Mouse (Mus musculus): Measurements from ENCODE around the gene Tube1.
"Not testable (repeated sequence)": the region's sequence is repeated elsewhere in the genome, so short reads cannot be mapped to it uniquely, and the experiment has no call there.

The Tube1 gene

GRCm38 (mm10) chr10:39169642-39170041, 35.9 kb downstream of the Tube1 start:
- no peak for DNase-seq (ENCODE audit: low spot score)

GRCm38 (mm10) chr10:39170181-39170580, 36.4 kb downstream of the Tube1 start:
- peak; percentile 76 for DNase-seq (ENCODE audit: low spot score)

- no peak for DNase-seq (ENCODE audit: low spot score)
Measured at GRCm38 (mm10) chr10:39170706-39171105, 36.9 kb downstream of the Tube1 start.

- peak; percentile 89 for DNase-seq (ENCODE audit: low spot score)
Measured at GRCm38 (mm10) chr10:39171134-39171533, 37.4 kb downstream of the Tube1 start.

- DNase-seq (ENCODE audit: low spot score), result peak; percentile 87
Measured at GRCm38 (mm10) chr10:39171603-39172539, 38.1 kb downstream of the Tube1 start.

GRCm38 (mm10) chr10:39172540-39172931, 38.8 kb downstream of the Tube1 start:
- no peak for DNase-seq (ENCODE audit: low spot score)

- DNase-seq (ENCODE audit: low spot score), result no peak
Measured at GRCm38 (mm10) chr10:39173077-39173476, 39.3 kb downstream of the Tube1 start.

GRCm38 (mm10) chr10:39176981-39177380, 43.2 kb downstream of the Tube1 start:
- DNase-seq (ENCODE audit: low spot score), result no peak

- DNase-seq (ENCODE audit: low spot score), result no peak
Measured at GRCm38 (mm10) chr10:39184864-39185544, 51.2 kb downstream of the Tube1 start.

- DNase-seq (ENCODE audit: low spot score), result no peak
Measured at GRCm38 (mm10) chr10:39185545-39185906, 51.8 kb downstream of the Tube1 start.

GRCm38 (mm10) chr10:39192673-39193072, 58.9 kb downstream of the Tube1 start:
- DNase-seq (ENCODE audit: low spot score), result no peak

- DNase-seq (ENCODE audit: low spot score), result not testable (repeated sequence)
Measured at GRCm38 (mm10) chr10:39198216-39198615, 64.4 kb downstream of the Tube1 start.
